Mouse (Mus musculus) neural tube, embryonic 14.5 days (tissue): ENCODE results near the gene Gorasp2. TPM values are rescaled to one million over a fixed set of nuclear protein-coding genes. Genes with fewer than 3 reads are reported as not detected.

Experiments
- ATAC-seq: fragments of 200-750 bp; cut with Nextera tagmentation; 2 replicates; pipeline ENCODE4 v1.8.0; 2017; ENCODE audit warnings: low read depth, mild to moderate bottlenecking, moderate TSS enrichment, moderate library complexity
- H3K27ac ChIP-seq: fragments of 300-500 bp; sonication (generic); 2 replicates; pipeline ENCODE4 v1.5.1; 2014; ENCODE audit warnings: low read depth, mild to moderate bottlenecking, control low read depth, low read length, moderate library complexity, mixed read lengths
- H3K27me3 ChIP-seq: fragments of 300-500 bp; sonication (generic); 2 replicates; pipeline ENCODE4 v1.6.1; 2014; ENCODE audit warnings: low read length; ENCODE audit not compliant: control insufficient read depth, insufficient read depth
- H3K36me3 ChIP-seq: fragments of 300-500 bp; sonication (generic); 2 replicates; pipeline ENCODE4 v1.6.1; 2014; ENCODE audit warnings: low read length, mixed read lengths; ENCODE audit not compliant: control insufficient read depth, insufficient read depth
- H3K4me1 ChIP-seq: fragments of 300-500 bp; sonication (generic); 2 replicates; pipeline ENCODE4 v1.6.1; 2014; ENCODE audit warnings: low read length; ENCODE audit not compliant: control insufficient read depth, insufficient read depth
- H3K4me2 ChIP-seq: fragments of 300-500 bp; sonication (generic); 2 replicates; pipeline ENCODE4 v1.6.1; 2014; ENCODE audit warnings: mild to moderate bottlenecking, low read depth, low read length, control low read depth
- H3K4me3 ChIP-seq: fragments of 300-500 bp; sonication (generic); 2 replicates; pipeline ENCODE4 v1.5.1; 2014; ENCODE audit warnings: low read depth, low read length, control low read depth, mixed read lengths
- H3K9ac ChIP-seq: fragments of 300-500 bp; sonication (generic); replicated peaks from 2 replicates; pipeline ENCODE4 v1.6.1; 2014; ENCODE audit warnings: low read depth, mild to moderate bottlenecking, control low read depth, low read length, mixed read lengths
- H3K9me3 ChIP-seq: fragments of 300-500 bp; sonication (generic); 2 replicates; pipeline ENCODE4 v1.6.1; 2016; ENCODE audit warnings: low read length; ENCODE audit not compliant: control insufficient read depth
- WGBS: fragments of 180-500 bp; shearing (Covaris S2); extraction: QIAGEN DNeasy Blood & Tissue Kit; methylation state at CpG from one replicate; pipeline ENCODE4 v1.1.7; 2014; 5-methylcytosine and 5-hydroxymethylcytosine counted together
- polyA plus RNA-seq: library from polyadenylated mRNA; unstranded; fragments of >200 nt; fragmentation: Nextera tagmentation; extraction: Ambion mirVana; gene quantifications from 2 replicates; pipeline ENCODE4 v1.2.1, GENCODE M21; 2014

Gorasp2 gene
- polyA plus RNA-seq: 130 and 136 TPM in 2 replicates

DNA sequence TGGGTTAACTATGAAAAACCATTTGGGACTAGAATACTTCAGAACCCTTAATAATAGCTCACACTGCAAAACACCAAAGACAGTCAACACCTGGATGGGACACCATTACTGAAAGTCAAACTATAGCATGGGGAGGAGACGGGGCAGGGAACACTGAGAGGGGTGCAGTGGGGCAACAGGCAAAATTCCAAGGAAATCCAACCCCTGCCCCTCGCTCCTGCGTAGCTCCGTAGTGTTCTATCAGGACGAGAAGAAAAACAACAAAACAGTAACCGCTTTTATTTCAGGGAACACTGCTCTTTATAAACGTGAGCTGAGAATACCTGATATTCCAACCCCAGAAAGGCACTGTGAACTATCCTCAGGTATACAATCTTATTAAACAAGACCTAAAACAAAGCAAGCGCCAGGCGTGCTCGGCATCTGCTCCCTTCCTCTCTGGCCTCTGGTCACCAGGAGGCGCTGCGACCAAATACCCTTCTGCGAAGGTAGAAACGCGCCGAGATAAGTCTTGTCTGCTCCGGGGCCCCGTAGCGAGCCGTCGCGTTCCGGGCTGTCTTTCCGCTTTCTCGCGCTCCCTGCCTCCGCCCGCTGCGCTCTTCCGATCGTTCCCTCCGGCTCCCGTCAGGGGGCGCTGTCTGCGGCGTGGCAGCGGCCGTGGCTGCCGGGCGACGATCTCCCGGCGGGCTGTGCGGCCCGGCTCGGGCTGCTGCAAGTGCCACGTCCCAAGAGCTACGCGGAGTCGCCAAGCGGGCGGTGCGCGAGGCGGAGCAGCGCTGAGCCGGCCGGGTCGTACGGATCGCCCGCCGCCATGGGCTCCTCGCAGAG, at the start of gene Gorasp2:
Gorasp2 (plus strand) TSS at position 690 of the 828 bp plus-strand sequence.
- peak; percentile 94 for ATAC-seq
- Histone ChIP-seq H3K27ac (peak within 1 kb of the TSS; percentile 88), H3K4me1 (peaks cover 12% of the 10 kb centered on the region), H3K4me2 (peak within 1 kb of the TSS; percentile 80), H3K9me3 (no peaks in the 10 kb centered on the region), H3K9ac (peak within 1 kb of the TSS; percentile 90), H3K36me3 (no peaks in the 10 kb centered on the region), H3K27me3 (no peaks in the 10 kb centered on the region), H3K4me3 (peak within 1 kb of the TSS; percentile 96)
- 3% methylated on average over 64 of the region's 64 CpGs for WGBS

DNA sequence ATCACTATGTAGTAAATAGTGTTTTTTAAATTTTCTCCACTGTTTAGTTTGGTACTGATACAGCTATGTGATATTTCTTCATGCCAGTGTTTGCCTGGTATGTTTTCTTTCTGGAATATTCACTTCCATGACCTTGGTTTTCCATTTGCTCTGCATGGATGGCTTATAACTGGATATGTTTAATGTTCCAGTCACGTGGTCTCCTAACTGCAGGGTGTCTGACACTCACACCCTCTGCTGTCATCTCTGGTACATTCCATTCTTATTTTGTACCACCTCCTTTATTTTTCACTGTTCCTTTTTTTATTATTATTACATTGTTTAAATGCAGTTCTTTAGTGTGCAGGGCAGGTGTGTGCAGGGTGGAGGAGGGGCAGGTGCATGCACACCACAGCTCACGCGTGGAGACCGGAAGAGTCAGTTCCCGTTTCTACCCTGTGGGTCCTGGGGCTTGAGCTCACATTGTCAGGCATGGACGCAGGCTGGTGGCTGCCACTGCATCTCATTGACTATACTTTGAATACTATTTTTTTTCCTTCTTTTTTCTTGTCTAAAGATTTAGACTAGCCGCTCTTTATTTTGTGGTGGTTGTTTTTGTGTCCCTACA, 46.5 kb upstream of the Gorasp2 start:
- H3K36me3 ChIP-seq: no peaks in the 10 kb centered on the region
- no peaks in the 10 kb centered on the region for H3K4me1 ChIP-seq
- no peak overlapping the region for H3K27ac ChIP-seq
- no peak for ATAC-seq
- H3K4me3 ChIP-seq: no peak overlapping the region
- H3K4me2 ChIP-seq: no peak overlapping the region
- H3K9ac ChIP-seq: no peak overlapping the region
- no peaks in the 10 kb centered on the region for H3K9me3 ChIP-seq
- WGBS: 85% methylated on average over 7 of the region's 7 CpGs
- H3K27me3 ChIP-seq: no peaks in the 10 kb centered on the region

DNA sequence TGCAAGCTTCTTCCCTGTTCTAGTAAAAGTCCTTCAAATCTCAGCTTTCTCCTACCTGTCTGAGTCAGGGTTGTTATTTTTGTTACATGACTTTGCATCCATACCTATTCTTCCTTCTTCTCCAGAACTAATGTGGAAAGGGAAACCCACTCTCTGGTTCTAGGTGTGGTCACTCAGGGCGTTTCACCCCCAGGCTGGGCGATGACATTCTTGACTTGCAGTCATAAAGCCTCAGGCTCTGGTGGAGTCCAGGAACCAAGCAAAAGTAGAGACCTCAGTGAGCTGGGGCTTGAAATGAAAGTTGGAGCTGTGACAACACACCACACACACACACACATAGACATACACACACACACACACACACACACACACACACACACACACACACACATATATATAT, 45.3 kb upstream of the Gorasp2 start:
- no peak overlapping the region for H3K4me2 ChIP-seq
- ATAC-seq: no peak

DNA sequence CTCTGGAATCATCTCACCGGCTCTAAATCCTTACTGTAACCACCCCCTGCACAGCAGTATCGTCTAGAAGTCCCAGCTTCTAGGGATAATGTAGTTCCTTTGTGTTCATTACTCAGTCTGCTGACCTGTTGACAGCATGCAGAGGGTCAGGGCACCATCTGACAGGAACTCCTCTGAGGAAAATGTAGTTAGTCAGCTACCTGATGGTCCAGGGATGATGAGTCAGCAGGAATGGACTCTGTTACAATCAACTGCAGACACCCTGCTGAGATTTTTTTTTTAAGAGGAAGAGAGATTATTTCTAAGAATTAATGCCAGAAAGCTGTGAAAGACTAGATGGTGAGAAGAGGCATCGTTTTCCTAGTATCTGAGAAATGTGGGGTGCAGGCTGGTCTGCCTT, 44.8 kb upstream of the Gorasp2 start:
- Histone ChIP-seq H3K9me3 (no peaks in the 10 kb centered on the region), H3K36me3 (no peaks in the 10 kb centered on the region), H3K4me3 (no peak overlapping the region), H3K4me2 (no peak overlapping the region), H3K4me1 (no peaks in the 10 kb centered on the region), H3K9ac (no peak overlapping the region), H3K27me3 (no peaks in the 10 kb centered on the region), H3K27ac (no peak overlapping the region)
- no peak for ATAC-seq
- WGBS: 73% methylated on average over 3 of the region's 3 CpGs

More for the DNA sequence above, 45.3 kb upstream of the Gorasp2 start:
- Histone ChIP-seq H3K36me3 (no peaks in the 10 kb centered on the region), H3K27ac (no peak overlapping the region), H3K9me3 (no peaks in the 10 kb centered on the region), H3K9ac (no peak overlapping the region), H3K4me1 (no peaks in the 10 kb centered on the region), H3K4me3 (no peak overlapping the region), H3K27me3 (no peaks in the 10 kb centered on the region)
- 66% methylated on average over 2 of the region's 2 CpGs for WGBS

DNA sequence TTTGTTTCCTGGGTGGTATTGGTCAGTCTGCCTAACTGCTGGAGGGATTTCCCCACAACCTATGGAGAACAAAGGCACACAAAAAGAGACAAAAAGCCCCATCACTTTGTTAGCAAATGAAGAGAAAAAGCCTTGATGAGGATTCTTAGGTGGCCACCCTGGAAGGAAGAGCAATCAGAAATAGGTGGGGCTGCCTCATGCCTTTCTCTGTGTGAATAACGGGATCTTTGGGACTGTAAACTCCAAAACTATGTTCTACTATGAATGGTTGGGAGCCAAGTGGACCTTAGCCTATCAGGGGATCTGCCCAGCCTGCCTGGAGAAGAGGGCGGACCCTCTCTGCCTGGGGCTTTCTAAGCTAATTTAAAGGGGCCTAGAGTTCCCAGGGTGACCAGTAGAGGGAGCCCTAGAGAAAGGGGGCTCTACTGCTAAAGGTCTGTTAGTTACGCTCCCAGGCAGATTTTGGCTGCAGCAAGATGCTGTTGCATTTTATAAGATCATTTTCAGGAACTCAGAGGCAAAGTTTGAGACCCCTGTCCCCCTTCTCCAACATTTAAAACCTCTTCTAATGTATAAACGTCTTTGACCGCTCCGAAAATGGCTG, 42.0 kb upstream of the Gorasp2 start:
- no peaks in the 10 kb centered on the region for H3K27me3 ChIP-seq
- WGBS: 69% methylated on average over 6 of the region's 6 CpGs
- H3K4me3 ChIP-seq: no peak overlapping the region
- no peak overlapping the region for H3K27ac ChIP-seq
- no peaks in the 10 kb centered on the region for H3K4me1 ChIP-seq
- no peak for ATAC-seq
- H3K36me3 ChIP-seq: no peaks in the 10 kb centered on the region
- H3K9me3 ChIP-seq: no peaks in the 10 kb centered on the region
- H3K4me2 ChIP-seq: no peak overlapping the region
- H3K9ac ChIP-seq: no peak overlapping the region

DNA sequence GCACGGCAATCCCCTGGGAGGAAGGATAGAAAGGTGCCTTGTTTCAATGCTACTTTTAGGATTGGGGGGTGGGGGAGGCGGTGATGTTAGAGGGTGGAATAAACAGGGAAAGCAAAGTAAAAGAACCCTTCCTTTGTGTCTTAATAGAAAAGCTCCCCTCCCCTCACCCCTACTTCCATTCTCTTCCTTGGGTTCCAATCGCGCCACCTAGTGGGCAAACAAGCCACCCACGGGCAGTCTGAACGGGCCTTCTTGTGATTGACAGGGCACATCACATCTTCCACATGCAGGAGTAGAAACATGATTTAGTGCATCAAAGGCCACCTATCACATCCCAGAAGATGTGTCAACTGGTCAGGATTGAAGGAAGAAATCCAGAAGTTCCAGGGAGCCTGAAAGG, 41.2 kb upstream of the Gorasp2 start:
- Histone ChIP-seq H3K4me1 (no peaks in the 10 kb centered on the region), H3K27me3 (no peaks in the 10 kb centered on the region), H3K27ac (no peak overlapping the region; the same call in 1 of the 2 replicates), H3K4me3 (no peak overlapping the region), H3K9me3 (no peaks in the 10 kb centered on the region), H3K36me3 (no peaks in the 10 kb centered on the region), H3K9ac (no peak overlapping the region), H3K4me2 (no peak overlapping the region)
- ATAC-seq: no peak
- 17% methylated on average over 6 of the region's 6 CpGs for WGBS

DNA sequence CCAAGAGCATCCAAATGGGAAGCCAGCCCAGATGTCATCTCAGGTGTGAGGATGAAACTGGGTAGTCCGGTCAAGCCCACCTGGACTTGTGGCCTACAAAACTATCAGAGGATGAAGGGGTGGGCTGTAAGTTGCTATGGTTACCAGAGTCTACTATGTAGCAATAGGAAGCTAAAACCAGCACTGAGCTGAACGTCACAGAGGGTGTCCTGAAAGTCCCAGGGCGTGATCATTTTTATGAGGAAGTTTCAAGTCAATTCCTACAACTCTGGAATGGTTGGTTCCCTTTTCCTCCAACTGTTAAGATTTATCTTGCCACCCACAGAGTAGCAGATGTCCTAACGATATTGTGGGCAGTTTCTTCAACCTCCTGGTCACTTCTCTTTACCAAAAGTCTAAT, 39.1 kb upstream of the Gorasp2 start:
- no peaks in the 10 kb centered on the region for H3K36me3 ChIP-seq
- H3K4me3 ChIP-seq: no peak overlapping the region
- H3K9me3 ChIP-seq: no peaks in the 10 kb centered on the region
- H3K9ac ChIP-seq: no peak overlapping the region
- no peak overlapping the region for H3K4me2 ChIP-seq
- no peaks in the 10 kb centered on the region for H3K4me1 ChIP-seq
- no peak overlapping the region for H3K27ac ChIP-seq
- ATAC-seq: no peak
- no peaks in the 10 kb centered on the region for H3K27me3 ChIP-seq
- 66% methylated on average over 4 of the region's 4 CpGs for WGBS

DNA sequence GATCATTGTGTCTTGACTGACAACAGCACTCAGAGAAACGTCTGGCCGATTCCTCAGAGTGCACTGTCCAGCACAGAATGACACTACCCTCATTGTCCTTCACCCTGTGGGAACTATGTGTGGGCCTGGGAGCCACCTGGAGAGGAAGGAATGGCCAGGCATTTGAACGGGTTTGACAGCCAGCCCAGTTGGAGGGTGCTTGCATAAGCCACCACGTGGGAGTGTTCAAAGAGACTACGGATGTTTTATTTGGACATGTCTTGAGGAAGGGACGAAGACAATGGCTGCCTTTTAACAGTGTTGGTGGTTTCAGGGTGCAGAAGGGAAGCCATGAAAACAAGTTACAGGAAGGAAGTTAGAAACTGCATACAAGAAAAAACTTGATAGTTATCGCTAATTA, 35.6 kb upstream of the Gorasp2 start:
- WGBS: 70% methylated on average over 7 of the region's 7 CpGs
- H3K27me3 ChIP-seq: no peaks in the 10 kb centered on the region
- no peak overlapping the region for H3K4me2 ChIP-seq
- H3K9ac ChIP-seq: no peak overlapping the region
- 0 out of 2 replicates have a peak, but pooled peaks cover 4% of the 10 kb centered on the region for H3K4me1 ChIP-seq
- no peak overlapping the region for H3K4me3 ChIP-seq
- H3K36me3 ChIP-seq: no peaks in the 10 kb centered on the region
- ATAC-seq: no peak
- H3K27ac ChIP-seq: no peak overlapping the region
- H3K9me3 ChIP-seq: no peaks in the 10 kb centered on the region

DNA sequence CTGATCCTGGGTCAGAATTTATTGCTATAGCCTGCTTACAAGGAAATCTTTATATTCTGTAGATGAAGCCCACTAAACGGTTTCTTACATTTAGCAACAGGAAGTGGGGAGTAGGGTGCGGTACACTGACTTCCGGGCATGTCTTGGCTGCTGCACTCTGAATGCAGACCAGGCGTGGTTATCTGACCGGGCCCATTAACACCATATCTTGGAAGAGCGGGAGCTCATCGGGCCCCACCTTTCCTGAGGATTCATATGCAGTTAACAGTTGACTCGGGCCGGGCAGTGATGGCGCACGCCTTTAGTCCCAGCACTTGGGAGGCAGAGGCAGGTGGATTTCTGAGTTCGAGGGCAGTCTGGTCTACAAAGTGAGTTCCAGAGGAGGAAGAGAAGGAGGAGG, 33.0 kb upstream of the Gorasp2 start:
- no peak overlapping the region for H3K4me3 ChIP-seq
- H3K9me3 ChIP-seq: no peaks in the 10 kb centered on the region
- 0 out of 2 replicates have a peak, but pooled peaks cover 4% of the 10 kb centered on the region for H3K4me1 ChIP-seq
- H3K36me3 ChIP-seq: no peaks in the 10 kb centered on the region
- no peak overlapping the region for H3K27ac ChIP-seq
- no peaks in the 10 kb centered on the region for H3K27me3 ChIP-seq
- no peak overlapping the region for H3K4me2 ChIP-seq
- WGBS: 93% methylated on average over 12 of the region's 12 CpGs
- no peak overlapping the region for H3K9ac ChIP-seq
- no peak for ATAC-seq
